Mouse (Mus musculus) neural tube, embryonic 14.5 days (tissue): ENCODE data around the gene Dgki. TPM values are rescaled to one million over a fixed set of nuclear protein-coding genes. Genes with fewer than 3 reads are reported as not detected.

Experiments used
- ATAC-seq: fragments of 200-750 bp; cut with Nextera tagmentation; 2 replicates; pipeline ENCODE4 v1.8.0; 2017; ENCODE audit warnings: low read depth, mild to moderate bottlenecking, moderate TSS enrichment, moderate library complexity
- H3K27ac ChIP-seq: fragments of 300-500 bp; sonication (generic); 2 replicates; pipeline ENCODE4 v1.5.1; 2014; ENCODE audit warnings: low read depth, mild to moderate bottlenecking, control low read depth, low read length, moderate library complexity, mixed read lengths
- H3K27me3 ChIP-seq: fragments of 300-500 bp; sonication (generic); 2 replicates; pipeline ENCODE4 v1.6.1; 2014; ENCODE audit warnings: low read length; ENCODE audit not compliant: control insufficient read depth, insufficient read depth
- H3K36me3 ChIP-seq: fragments of 300-500 bp; sonication (generic); 2 replicates; pipeline ENCODE4 v1.6.1; 2014; ENCODE audit warnings: low read length, mixed read lengths; ENCODE audit not compliant: control insufficient read depth, insufficient read depth
- H3K4me1 ChIP-seq: fragments of 300-500 bp; sonication (generic); 2 replicates; pipeline ENCODE4 v1.6.1; 2014; ENCODE audit warnings: low read length; ENCODE audit not compliant: control insufficient read depth, insufficient read depth
- H3K4me2 ChIP-seq: fragments of 300-500 bp; sonication (generic); 2 replicates; pipeline ENCODE4 v1.6.1; 2014; ENCODE audit warnings: mild to moderate bottlenecking, low read depth, low read length, control low read depth
- H3K4me3 ChIP-seq: fragments of 300-500 bp; sonication (generic); 2 replicates; pipeline ENCODE4 v1.5.1; 2014; ENCODE audit warnings: low read depth, low read length, control low read depth, mixed read lengths
- H3K9ac ChIP-seq: fragments of 300-500 bp; sonication (generic); replicated peaks from 2 replicates; pipeline ENCODE4 v1.6.1; 2014; ENCODE audit warnings: low read depth, mild to moderate bottlenecking, control low read depth, low read length, mixed read lengths
- H3K9me3 ChIP-seq: fragments of 300-500 bp; sonication (generic); 2 replicates; pipeline ENCODE4 v1.6.1; 2016; ENCODE audit warnings: low read length; ENCODE audit not compliant: control insufficient read depth
- WGBS: fragments of 180-500 bp; shearing (Covaris S2); extraction: QIAGEN DNeasy Blood & Tissue Kit; methylation state at CpG from one replicate; pipeline ENCODE4 v1.1.7; 2014; 5-methylcytosine and 5-hydroxymethylcytosine counted together
- polyA plus RNA-seq: library from polyadenylated mRNA; unstranded; fragments of >200 nt; fragmentation: Nextera tagmentation; extraction: Ambion mirVana; gene quantifications from 2 replicates; pipeline ENCODE4 v1.2.1, GENCODE M21; 2014

Dgki gene
- polyA plus RNA-seq, 1 experiment from 2014 or later: 10.5 TPM

DNA sequence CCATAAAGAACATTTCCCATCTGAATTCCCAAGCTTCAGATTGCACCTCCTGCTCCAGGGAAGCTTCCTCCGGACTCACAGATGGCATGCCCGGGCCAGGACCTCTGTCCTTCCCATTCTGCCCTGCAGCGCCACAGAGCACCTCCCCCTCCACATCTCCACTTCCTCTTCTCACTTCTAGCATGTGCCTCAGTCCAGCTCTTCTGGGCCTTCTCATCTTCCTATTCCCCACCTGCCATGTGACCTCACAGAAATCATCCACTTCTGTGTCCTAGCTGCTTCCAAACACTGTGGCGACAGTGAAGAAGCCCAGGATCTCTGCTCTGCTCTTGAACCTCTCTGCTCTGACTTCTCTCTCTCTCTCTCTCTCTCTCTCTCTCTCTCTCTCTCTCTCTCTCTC, 87.1 kb downstream of the Dgki start:
- H3K36me3 ChIP-seq: no peaks in the 10 kb centered on the region
- no peak for ATAC-seq
- H3K27ac ChIP-seq: 0 out of 2 replicates have a peak overlapping the region, but pooled peaks have one; percentile 4
- no peaks in the 10 kb centered on the region for H3K9me3 ChIP-seq
- WGBS: 72% methylated on average over 4 of the region's 4 CpGs
- H3K9ac ChIP-seq: no peak overlapping the region
- no peak overlapping the region for H3K4me2 ChIP-seq
- H3K4me3 ChIP-seq: no peak overlapping the region
- H3K27me3 ChIP-seq: no peaks in the 10 kb centered on the region
- H3K4me1 ChIP-seq: peaks cover 23% of the 10 kb centered on the region

DNA sequence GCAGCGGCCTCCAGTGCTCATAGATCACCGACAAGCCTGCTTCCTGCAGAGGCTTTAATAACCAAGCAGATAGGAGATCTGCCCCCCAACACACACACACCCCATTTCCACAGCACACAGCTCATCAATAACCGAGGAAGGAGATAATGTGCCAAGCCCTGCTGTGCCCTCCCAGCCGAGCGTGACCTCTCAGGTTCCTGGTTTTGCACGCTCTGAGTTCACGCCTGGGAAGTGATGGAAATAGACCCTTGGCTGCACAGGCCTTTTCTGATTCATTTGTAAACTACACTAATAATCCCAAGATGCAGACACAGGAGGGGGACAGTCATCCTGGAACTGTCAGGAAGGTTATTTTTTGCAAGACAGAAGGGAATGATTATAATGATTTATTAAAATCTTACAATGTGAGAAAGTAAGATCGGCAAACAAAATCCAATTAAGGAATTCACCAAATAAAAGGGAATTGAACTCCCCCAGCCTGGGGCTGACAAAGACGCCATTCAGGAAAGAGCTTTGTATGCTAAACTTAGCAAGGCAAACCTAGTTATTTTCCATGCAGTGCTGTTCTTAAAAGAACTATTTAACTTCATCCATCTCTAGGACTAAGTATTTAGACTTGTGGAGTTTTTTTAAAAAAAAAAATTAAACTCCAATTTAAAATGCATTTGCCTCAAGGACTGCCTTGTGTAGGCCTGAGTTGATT, 88.3 kb downstream of the Dgki start:
- peak; percentile 72 for ATAC-seq
- Histone ChIP-seq H3K9me3 (no peaks in the 10 kb centered on the region), H3K4me2 (no peak overlapping the region), H3K27ac (peak overlapping the region; percentile 74), H3K36me3 (no peaks in the 10 kb centered on the region), H3K4me3 (no peak overlapping the region), H3K4me1 (peaks cover 20% of the 10 kb centered on the region), H3K9ac (no peak overlapping the region), H3K27me3 (no peaks in the 10 kb centered on the region)
- WGBS: 23% methylated on average over 9 of the region's 9 CpGs

DNA sequence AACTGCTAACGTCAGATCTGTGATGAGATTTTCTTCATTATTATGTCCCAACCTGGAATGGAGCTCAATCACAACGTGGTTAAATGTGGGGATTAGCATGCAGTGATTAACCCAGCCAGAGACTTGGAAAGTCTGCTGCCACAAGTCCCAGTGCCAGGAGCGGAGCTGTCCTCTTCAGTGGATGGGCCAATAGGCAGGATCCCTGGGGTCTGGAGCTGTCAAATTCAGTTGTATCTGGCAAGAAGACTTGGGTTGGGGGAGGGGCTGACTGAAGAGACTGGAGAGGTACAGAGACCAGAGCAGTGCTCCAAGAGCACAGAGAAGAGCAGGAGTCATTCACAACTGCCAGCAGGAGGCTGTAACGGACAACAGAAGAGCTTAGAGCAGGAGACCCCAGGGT, 97.1 kb downstream of the Dgki start:
- no peak overlapping the region for H3K9ac ChIP-seq
- no peaks in the 10 kb centered on the region for H3K9me3 ChIP-seq
- no peak overlapping the region for H3K27ac ChIP-seq
- H3K4me1 ChIP-seq: no peaks in the 10 kb centered on the region
- no peak for ATAC-seq
- H3K4me2 ChIP-seq: no peak overlapping the region
- H3K36me3 ChIP-seq: no peaks in the 10 kb centered on the region
- no peak overlapping the region for H3K4me3 ChIP-seq
- H3K27me3 ChIP-seq: no peaks in the 10 kb centered on the region
- 77% methylated on average over 4 of the region's 4 CpGs for WGBS

DNA sequence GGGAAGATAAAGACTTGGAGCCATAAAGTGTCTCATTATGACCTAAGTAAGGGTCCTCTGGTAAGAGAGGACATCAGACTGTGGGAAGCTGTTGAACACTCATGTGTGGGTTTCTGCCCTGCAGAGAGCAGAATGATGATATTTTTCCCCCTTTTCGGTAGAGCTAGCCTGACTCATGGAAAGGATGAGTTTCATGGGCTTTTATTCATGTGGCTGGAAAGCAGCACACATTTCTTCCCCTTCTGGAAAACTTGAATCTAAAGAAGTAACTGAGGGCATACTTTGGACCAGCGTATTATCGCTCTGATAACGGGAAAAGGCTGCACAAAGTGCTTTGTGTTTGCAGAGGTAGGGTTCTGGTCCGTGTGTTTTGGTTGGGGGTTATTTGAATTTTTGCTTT, 99.1 kb downstream of the Dgki start:
- H3K27me3 ChIP-seq: no peaks in the 10 kb centered on the region
- ATAC-seq: no peak
- H3K9ac ChIP-seq: no peak overlapping the region
- H3K4me1 ChIP-seq: no peaks in the 10 kb centered on the region
- 93% methylated on average over 5 of the region's 5 CpGs for WGBS
- no peak overlapping the region for H3K27ac ChIP-seq
- H3K9me3 ChIP-seq: no peaks in the 10 kb centered on the region
- no peaks in the 10 kb centered on the region for H3K36me3 ChIP-seq
- H3K4me2 ChIP-seq: no peak overlapping the region
- H3K4me3 ChIP-seq: no peak overlapping the region

DNA sequence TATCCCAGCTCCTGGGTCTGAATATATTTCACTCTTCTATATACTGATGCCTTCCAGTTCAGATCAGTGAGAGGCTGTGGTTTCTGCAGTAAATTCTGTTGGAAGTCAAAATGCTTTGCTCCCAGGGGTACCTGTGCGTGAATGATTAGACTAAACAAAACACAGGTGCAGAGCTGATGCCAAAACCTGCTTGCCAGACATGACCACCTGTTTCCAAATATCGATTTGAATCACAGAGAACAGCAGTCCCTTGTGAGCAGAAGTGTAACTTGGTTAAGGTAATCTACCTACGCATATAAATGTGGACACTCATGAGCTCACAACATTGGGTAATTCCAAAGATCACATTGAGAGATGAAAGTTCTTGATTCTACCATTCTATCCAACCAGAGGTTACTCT, 100.5 kb downstream of the Dgki start:
- Histone ChIP-seq H3K4me1 (no peaks in the 10 kb centered on the region), H3K27ac (no peak overlapping the region), H3K4me2 (no peak overlapping the region), H3K36me3 (no peaks in the 10 kb centered on the region), H3K9me3 (no peaks in the 10 kb centered on the region), H3K4me3 (no peak overlapping the region), H3K9ac (no peak overlapping the region), H3K27me3 (no peaks in the 10 kb centered on the region)
- WGBS: 92% methylated on average over 3 of the region's 3 CpGs
- no peak for ATAC-seq

DNA sequence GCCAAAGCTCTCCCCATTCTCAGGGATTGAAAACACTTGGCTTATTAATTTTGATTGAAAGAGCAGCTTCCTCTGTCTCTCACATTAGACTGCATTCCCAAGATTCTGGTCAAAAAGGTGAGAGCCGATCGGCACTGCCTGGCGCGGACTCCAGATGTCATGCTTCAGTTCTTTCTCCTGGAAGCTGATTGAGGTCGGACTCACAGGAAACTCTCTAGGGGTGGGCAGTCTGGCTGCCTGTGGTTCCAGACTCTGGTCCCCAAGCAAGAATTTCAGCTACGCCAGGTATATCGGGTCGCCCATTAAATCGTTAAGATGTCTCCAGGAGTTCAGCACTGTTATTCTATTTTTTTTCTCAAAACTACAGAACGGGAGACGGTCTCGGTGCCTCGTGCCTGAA, 102.2 kb downstream of the Dgki start:
- Histone ChIP-seq H3K4me3 (no peak overlapping the region), H3K27ac (no peak overlapping the region), H3K9me3 (no peaks in the 10 kb centered on the region), H3K27me3 (no peaks in the 10 kb centered on the region), H3K9ac (no peak overlapping the region), H3K36me3 (no peaks in the 10 kb centered on the region), H3K4me2 (no peak overlapping the region), H3K4me1 (no peaks in the 10 kb centered on the region)
- WGBS: 78% methylated on average over 13 of the region's 13 CpGs
- no peak for ATAC-seq

DNA sequence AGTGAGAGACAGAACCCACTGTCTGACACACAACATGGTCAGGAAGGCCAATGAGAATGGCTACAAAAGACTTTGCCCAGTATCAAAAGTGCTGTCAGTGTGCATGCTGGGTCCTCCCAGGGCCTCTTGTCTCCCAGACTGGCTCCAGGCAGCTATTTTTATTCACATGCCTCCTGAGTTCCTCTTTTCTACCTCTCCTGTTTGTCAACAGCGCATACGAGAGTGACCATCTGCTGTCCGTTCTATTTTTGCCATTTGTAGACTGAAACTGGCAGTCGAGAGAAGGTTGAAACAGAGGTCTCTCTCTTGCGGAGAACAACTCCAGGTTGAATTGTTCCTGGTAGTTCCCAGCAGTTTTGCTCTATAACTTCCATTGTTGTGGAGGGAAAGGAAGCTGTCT, 103.1 kb downstream of the Dgki start:
- Histone ChIP-seq H3K27ac (no peak overlapping the region), H3K4me1 (no peaks in the 10 kb centered on the region), H3K4me3 (no peak overlapping the region), H3K4me2 (no peak overlapping the region), H3K9ac (no peak overlapping the region), H3K9me3 (no peaks in the 10 kb centered on the region), H3K36me3 (no peaks in the 10 kb centered on the region), H3K27me3 (no peaks in the 10 kb centered on the region)
- ATAC-seq: no peak
- 89% methylated on average over 5 of the region's 5 CpGs for WGBS

DNA sequence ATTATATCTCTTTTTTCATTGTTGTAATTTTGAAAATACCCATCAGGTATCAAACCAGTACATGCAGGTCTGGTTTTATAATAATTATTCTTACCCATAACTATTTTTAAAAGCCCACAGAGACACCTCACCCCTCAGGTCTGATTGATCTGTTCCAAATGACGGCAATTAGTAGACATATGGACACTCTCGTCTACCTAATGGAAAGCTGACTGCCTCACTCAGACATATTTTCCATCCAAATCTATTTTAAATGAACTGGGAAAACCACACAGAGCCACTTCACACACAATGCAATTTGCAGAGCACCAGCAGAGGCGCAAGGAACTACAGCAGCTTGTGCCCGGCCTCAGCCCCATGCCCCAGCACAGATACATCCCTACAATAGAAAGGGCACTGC, 104.2 kb downstream of the Dgki start:
- H3K4me1 ChIP-seq: no peaks in the 10 kb centered on the region
- no peak overlapping the region for H3K27ac ChIP-seq
- WGBS: 68% methylated on average over 4 of the region's 4 CpGs
- H3K9me3 ChIP-seq: no peaks in the 10 kb centered on the region
- no peak overlapping the region for H3K4me3 ChIP-seq
- H3K9ac ChIP-seq: no peak overlapping the region
- no peak overlapping the region for H3K4me2 ChIP-seq
- H3K36me3 ChIP-seq: no peaks in the 10 kb centered on the region
- ATAC-seq: no peak
- H3K27me3 ChIP-seq: no peaks in the 10 kb centered on the region

DNA sequence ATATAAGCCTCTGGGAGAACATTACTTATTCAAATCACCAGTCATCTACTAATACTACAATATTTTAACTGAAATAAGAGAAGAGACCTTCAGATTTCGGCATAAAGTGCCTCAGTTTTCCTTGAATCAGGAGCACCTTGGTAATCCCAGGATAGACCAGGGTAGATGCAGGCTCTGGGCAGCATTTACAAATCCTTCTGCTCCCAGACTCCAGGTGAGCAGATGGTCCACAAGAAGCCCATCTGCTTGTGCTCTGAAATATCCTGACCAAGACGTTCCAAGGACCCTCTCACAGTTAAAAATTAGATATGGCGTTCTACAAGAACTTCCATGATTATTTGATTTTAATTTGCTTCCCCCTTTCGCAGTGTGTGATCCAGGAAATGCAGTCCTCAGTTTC, 118.0 kb downstream of the Dgki start:
- H3K27me3 ChIP-seq: no peaks in the 10 kb centered on the region
- ATAC-seq: no peak
- H3K9me3 ChIP-seq: no peaks in the 10 kb centered on the region
- no peak overlapping the region for H3K4me2 ChIP-seq
- H3K9ac ChIP-seq: no peak overlapping the region
- H3K36me3 ChIP-seq: no peaks in the 10 kb centered on the region
- WGBS: 87% methylated on average over 4 of the region's 4 CpGs
- no peak overlapping the region for H3K27ac ChIP-seq
- H3K4me1 ChIP-seq: no peaks in the 10 kb centered on the region
- no peak overlapping the region for H3K4me3 ChIP-seq
